Mouse (Mus musculus): Measurements from ENCODE around the gene Reps1.
"Not testable (repeated sequence)": the region's sequence is repeated elsewhere in the genome, so short reads cannot be mapped to it uniquely, and the experiment has no call there.

Gene Reps1

DNA sequence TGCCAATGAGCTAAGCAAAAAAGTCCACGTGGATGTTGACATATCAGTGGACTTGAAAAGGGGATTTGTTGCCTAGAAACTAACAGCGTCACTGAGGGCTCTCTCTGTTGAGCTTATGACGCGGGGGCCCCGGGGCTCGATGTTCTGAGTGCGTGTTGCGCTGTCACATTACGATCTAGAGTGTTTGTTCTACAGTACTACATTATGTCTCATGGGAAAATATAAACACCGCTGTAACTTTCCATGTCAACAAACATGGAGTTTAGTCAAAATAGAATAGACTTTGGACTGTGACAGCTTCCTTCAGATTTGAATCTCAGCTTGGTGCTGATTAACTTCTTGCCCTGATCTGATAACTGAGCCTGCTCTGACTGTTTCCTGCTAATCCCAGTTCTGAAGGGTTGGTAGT lies 10.4 kb downstream of the Reps1 start:
- peak; percentile 46 for DNase-seq

GRCm38 (mm10) chr10:18067761-18068446 lies 12.2 kb downstream of the Reps1 start:
- DNase-seq, result no peak

GRCm38 (mm10) chr10:18068880-18069279 lies 13.2 kb downstream of the Reps1 start:
- no peak for DNase-seq

DNA sequence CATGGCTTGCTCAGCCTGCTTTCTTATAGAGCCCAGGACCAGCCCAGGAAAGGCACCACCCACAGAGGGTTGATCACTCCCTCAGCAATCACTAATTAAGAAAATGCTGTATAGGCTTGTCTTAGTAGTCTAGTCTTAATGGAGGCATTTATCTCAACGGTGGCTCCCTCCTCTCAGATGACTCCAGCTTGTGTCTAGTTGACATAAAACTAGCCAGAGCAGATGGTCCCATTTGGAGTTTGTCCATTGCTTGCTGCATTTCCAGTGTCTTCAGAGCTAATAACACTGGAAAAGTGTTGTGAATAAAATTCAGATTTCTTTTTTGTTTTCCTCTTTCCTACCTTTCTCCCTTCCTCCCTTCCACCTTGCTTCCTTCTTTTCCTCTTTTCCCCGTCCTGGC lies 13.9 kb downstream of the Reps1 start:
- no peak for DNase-seq

- peak; percentile 18 for DNase-seq
Observed at GRCm38 (mm10) chr10:18070144-18070543, 14.5 kb downstream of the Reps1 start.

- peak; percentile 17 for DNase-seq
Observed at GRCm38 (mm10) chr10:18070616-18071015, 15.0 kb downstream of the Reps1 start.

- no peak for DNase-seq
Observed at GRCm38 (mm10) chr10:18072871-18073270, 17.2 kb downstream of the Reps1 start.

- DNase-seq, result no peak
Observed at GRCm38 (mm10) chr10:18074383-18075075, 18.9 kb downstream of the Reps1 start.

DNA sequence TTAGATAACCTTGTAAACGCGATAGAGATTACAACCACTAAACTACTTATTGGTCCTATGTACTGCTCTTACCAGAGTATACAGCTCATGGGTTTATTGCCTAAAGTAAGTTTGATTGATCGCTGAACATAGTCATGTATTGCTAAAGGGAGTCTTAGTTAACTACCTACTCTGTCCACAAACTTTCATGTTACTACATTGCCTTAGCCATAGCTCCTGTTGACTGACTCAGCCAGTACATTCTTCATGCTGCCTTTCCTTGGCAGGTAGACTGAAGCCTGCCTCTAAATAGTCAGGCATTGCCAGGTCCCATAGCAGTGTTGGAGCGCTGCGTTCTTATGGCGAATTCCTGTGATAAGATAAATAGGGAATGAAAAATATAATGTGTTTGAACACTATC lies 20.2 kb downstream of the Reps1 start:
- DNase-seq, result no peak

DNA sequence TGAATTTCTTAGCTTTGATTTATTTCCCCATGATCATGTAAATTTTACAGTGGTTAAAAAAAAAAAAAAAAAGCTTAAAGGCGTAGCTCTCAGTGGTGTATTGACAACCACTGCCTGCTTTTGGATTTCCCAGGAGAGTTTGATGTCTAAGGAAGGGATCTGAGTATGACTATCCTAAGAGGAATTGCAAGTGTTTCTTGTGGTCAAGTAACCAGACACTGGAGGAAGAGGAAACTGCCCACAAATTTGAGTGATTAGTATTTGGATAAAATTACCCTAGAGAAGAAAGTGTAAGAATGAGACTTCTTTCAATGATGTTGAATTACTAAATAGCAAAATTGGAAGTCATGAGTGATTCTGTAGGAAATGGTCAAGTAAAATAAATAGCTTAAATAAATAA lies 25.9 kb downstream of the Reps1 start:
- no peak for DNase-seq

- peak; percentile 39 for DNase-seq
Observed at GRCm38 (mm10) chr10:18082772-18083171, 27.1 kb downstream of the Reps1 start.

DNA sequence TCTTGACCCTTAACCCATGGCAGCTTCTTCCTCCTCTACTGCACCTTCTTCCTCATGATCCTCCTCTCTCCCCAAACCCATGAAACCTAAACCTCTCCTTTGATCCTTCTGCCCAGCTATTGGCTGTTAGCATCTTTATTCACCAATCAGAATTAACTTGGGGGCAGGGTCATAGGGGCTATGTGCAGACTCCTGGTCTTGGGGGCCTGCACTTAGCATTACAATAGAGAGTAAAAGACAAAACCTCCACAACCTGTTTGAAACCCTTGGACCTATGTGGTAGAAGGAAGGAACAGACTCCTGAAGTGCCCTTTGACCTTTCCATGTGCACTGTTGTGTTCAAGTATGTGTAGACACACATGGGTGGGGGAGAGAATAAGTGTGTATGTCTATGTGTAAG lies 35.0 kb downstream of the Reps1 start:
- DNase-seq, result no peak

DNA sequence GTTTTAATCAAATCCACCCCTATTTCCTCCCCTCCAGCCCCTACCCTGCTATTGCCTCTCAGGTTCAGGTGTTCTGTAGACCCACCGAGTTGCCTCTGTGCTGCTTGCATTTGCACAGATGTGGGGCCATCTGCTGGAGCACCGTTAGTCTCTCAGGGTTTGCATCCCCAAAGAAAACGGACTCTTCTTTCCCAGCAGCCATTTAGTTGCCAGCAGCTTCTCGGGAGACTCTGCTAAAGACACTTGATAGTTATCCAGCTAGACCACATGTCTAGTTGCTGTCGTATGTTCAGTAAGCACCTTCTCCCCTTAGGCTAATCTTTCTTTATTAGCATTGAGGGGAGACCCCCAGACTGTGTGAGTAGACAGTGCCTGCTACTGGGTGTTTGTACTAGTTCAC lies 46.5 kb downstream of the Reps1 start:
- no peak for DNase-seq

DNA sequence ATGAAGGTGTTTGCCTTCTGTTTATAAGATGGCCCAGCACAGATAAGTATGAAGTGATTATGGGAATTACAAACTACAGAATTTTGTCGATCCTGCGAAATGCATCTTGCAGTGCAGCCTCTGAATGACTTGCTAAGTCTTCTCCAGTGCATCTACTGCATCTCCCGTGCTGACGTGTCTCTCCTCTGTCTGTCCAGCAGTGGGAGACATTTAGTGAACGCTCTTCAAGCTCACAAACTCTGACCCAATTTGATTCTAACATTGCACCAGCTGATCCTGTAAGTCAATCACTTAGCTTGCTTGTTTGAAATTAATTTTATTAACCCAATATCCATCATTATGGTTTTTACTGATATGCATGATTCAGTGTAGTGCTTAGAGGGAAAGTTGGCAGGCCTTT lies 51.8 kb downstream of the Reps1 start:
- DNase-seq, result peak; percentile 5

DNA sequence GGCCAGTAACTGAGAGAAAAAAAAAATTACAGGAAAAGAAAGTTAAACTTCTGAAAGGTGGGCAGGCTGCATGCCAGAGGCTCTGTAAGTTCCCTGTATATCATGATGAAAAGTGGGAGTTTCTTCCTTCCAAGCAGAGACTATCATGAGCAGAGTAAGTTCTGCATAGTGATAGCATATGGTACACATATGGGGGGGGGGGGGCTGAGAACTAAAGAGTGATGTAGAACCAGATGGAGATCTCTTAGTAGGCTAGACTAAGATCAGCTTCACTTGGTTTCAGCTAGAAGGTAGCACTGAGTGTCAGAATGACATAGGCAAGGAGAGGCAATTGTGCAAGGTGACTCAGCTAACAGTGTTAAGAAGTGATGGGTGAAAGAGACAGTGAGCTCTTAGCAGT lies 55.3 kb downstream of the Reps1 start:
- no peak for DNase-seq

- no peak for DNase-seq
Observed at GRCm38 (mm10) chr10:18113473-18114093, 57.9 kb downstream of the Reps1 start.

DNA sequence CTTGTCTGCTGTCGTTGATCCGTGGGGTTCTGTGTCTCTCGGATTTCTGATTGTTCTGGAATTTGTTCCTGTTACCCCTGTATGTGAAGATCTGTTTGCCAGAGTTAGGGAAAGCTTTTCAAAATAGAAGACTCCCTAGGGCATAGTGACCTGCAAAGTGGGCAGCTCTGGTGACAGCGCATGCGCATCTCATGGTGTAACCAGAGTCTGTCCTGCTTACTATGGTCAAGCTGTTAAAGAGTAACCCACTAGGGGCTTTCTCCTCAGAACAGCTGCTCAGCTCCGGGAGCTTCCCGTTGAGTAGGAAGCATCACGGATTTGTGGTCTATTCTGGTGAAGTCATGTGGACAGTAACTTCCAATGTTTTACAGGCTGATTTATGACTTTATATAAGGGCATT lies 62.7 kb downstream of the Reps1 start:
- no peak for DNase-seq

DNA sequence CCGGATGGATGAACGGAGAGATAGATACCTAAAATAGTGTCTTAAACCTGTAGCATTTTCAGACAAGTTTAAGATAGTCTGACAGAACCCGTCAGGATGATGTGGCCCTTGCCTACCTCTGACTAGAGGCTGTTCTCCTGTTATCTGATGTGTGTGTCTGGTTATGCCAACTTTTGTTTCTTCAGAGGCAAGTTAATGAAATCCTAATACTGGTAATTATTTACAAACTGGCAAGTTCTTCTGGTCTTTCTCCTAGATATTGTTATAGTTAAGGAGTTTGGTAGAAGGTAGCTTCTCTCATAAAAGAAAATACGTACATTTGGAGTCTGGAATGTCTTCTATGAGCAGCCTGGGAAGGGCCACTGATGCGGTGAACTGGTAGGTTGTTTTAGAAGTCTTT lies 74.6 kb downstream of the Reps1 start:
- no peak for DNase-seq

- DNase-seq, result no peak
Observed at GRCm38 (mm10) chr10:18131666-18132650, 76.3 kb downstream of the Reps1 start.

GRCm38 (mm10) chr10:18138853-18139503 lies 83.3 kb downstream of the Reps1 start:
- not testable (repeated sequence) for DNase-seq

DNA sequence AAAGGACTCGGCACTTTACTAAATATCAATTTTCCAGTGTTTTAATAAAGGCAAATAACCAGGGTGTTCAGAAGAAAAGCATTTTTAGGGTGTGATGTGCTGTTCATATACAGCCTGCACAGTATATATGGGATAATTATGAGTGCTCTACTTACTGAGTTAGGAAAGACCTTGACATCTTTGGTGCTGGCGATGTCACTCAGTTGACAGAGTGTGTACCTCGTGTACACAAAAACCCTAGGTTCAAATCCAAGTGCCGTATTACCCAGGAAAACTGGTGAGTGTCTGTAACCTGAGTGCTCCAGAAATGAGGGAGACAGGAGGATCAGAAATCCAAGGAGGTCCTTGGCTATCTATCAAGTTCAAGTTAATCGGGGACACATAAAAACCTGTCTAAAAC lies 84.0 kb downstream of the Reps1 start:
- DNase-seq, result no peak

GRCm38 (mm10) chr10:18141389-18141788 lies 85.7 kb downstream of the Reps1 start:
- no peak for DNase-seq
